Mouse (Mus musculus) regulatory T cell (primary cell): ENCODE measurements around the gene Ap3m1.
"Not testable (repeated sequence)": the region's sequence is repeated elsewhere in the genome, so short reads cannot be mapped to it uniquely, and the experiment has no call there.

Source experiments
- in situ Hi-C: fragments of 300-600 bp; cut with MboI, MseI; formaldehyde crosslinking; loops from one replicate; pipeline ENCODE4 v1.15.1; 2025; ENCODE audit warnings: high pct_unique_total_duplicates

Ap3m1 gene

GRCm38 (mm10) chr14:21052112-21052780 lies at the start of gene Ap3m1, which contains the start of gene Adk:
Gene Ap3m1, minus strand, starts transcription at chr14:21052508.
Gene Adk, plus strand, starts transcription at chr14:21052574.
- in situ Hi-C loops, result no loop called here

GRCm38 (mm10) chr14:21101562-21101961 lies 49.3 kb upstream of the Ap3m1 start:
- in situ Hi-C loops, result no loop called here

GRCm38 (mm10) chr14:21100876-21101275 lies 48.6 kb upstream of the Ap3m1 start:
- in situ Hi-C loops, result no loop called here

GRCm38 (mm10) chr14:21099371-21099770 lies 47.1 kb upstream of the Ap3m1 start:
- in situ Hi-C loops, result no loop called here

GRCm38 (mm10) chr14:21096689-21097088 lies 44.4 kb upstream of the Ap3m1 start:
- in situ Hi-C loops, result no loop called here

- in situ Hi-C loops, result no loop called here
These were observed 44.0 kb upstream of the Ap3m1 start for GRCm38 (mm10) chr14:21096279-21096678.

GRCm38 (mm10) chr14:21094161-21094560 lies 41.9 kb upstream of the Ap3m1 start:
- in situ Hi-C loops, result not testable (repeated sequence)

GRCm38 (mm10) chr14:21090930-21091486 lies 38.7 kb upstream of the Ap3m1 start:
- in situ Hi-C loops, result no loop called here

- in situ Hi-C loops, result no loop called here
These were observed 38.1 kb upstream of the Ap3m1 start for GRCm38 (mm10) chr14:21090400-21090799.

GRCm38 (mm10) chr14:21088731-21089130 lies 36.4 kb upstream of the Ap3m1 start:
- in situ Hi-C loops, result no loop called here

GRCm38 (mm10) chr14:21087390-21088060 lies 35.2 kb upstream of the Ap3m1 start:
- in situ Hi-C loops, result no loop called here

- in situ Hi-C loops, result no loop called here
These were observed 34.6 kb upstream of the Ap3m1 start for GRCm38 (mm10) chr14:21086827-21087351.

- in situ Hi-C loops, result no loop called here
These were observed 33.8 kb upstream of the Ap3m1 start for GRCm38 (mm10) chr14:21086106-21086505.

- in situ Hi-C loops, result no loop called here
These were observed 33.4 kb upstream of the Ap3m1 start for GRCm38 (mm10) chr14:21085666-21086065.

- in situ Hi-C loops, result no loop called here
These were observed 30.5 kb upstream of the Ap3m1 start for GRCm38 (mm10) chr14:21082823-21083222.

- in situ Hi-C loops, result no loop called here
These were observed 26.2 kb upstream of the Ap3m1 start for GRCm38 (mm10) chr14:21078511-21078910.

GRCm38 (mm10) chr14:21077939-21078338 lies 25.6 kb upstream of the Ap3m1 start:
- in situ Hi-C loops, result no loop called here

- in situ Hi-C loops, result no loop called here
These were observed 24.3 kb upstream of the Ap3m1 start for GRCm38 (mm10) chr14:21076501-21077194.

- in situ Hi-C loops, result no loop called here
These were observed 23.6 kb upstream of the Ap3m1 start for GRCm38 (mm10) chr14:21075751-21076500.

GRCm38 (mm10) chr14:21074398-21075320 lies 22.4 kb upstream of the Ap3m1 start:
- in situ Hi-C loops, result no loop called here
